In the genomic region with DNA sequence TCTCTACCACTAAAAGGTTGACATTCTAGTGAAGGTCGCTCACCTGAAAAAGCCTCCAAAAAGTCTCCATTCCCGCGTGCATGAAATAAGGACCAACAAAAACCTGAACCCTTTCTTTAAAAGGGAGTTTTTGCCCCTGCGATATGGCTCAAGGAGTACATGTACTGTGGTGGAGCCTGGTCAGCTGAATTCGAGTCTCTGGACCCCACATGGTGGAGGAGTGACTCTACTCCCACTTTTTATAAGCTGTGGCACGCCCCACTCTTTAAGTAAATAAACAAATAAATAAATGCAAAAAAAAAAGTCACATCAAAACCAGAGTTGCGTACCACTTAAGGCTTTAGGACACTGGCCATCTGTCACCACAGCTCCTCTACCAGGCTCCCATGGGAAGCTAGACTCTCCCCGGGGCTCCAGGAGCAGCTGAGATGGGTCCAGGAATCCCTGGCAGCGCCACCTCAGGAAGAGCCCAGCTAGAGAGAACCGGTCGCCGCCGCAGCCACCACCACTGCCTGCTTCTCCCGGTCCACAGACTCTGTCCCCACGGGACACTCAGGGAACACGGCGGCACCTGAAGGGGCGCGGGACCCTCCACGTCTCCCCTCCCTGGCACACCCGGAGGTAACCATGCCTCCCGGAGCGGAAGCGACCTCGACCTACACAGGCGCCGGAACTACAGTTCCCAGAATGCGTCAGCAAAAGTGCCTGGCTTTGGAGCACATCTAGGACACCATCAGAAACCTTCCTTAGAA, we compare ENCODE assay signal across 8 mouse cellular contexts. TPM values are rescaled to one million over a fixed set of nuclear protein-coding genes. Genes with fewer than 3 reads are reported as not detected.
DNase-seq lines count a peak whose midpoint lies in the region; ATAC-seq and TF ChIP-seq lines count a peak whose summit lies in the region.

A gene (minus strand): TSS at position 521 of the 752 bp plus-strand sequence.

- ATAC-seq in frontal cortex, adult (ENCODE audit: low TSS enrichment): peak; percentile 99
- peak; percentile 93 for ATAC-seq in neural tube, embryonic 15.5 days (ENCODE audit: low FRiP score)

- peaks cover 25% of the 10 kb centered on the region for H3K36me3 ChIP-seq in hindbrain, embryonic 10.5 days
- H3K36me3 ChIP-seq in neural tube, embryonic 15.5 days: peaks cover 9% of the 10 kb centered on the region; the same call in 1 of the 2 replicates
- no peaks in the 10 kb centered on the region for H3K36me3 ChIP-seq in thymus, adult 2 months (ENCODE audit: control insufficient read depth, insufficient read depth, low read length)

- H3K4me1 ChIP-seq in cerebellum, adult 2 months (ENCODE audit: control insufficient read depth, insufficient read depth, low read length): no peaks in the 10 kb centered on the region
- peaks cover 10% of the 10 kb centered on the region for H3K4me1 ChIP-seq in hindbrain, embryonic 10.5 days (replicated peaks)
- H3K4me1 ChIP-seq in lung, adult 2 months (ENCODE audit: control insufficient read depth, insufficient read depth, low read length): no peaks in the 10 kb centered on the region
- peaks cover 16% of the 10 kb centered on the region for H3K4me1 ChIP-seq in neural tube, embryonic 15.5 days
- H3K4me1 ChIP-seq in thymus, adult 2 months (replicated peaks; ENCODE audit: control insufficient read depth, insufficient read depth, low read length): peaks cover 8% of the 10 kb centered on the region

- peak within 1 kb of the TSS; percentile 97 for H3K4me3 ChIP-seq in cerebellum, adult 2 months (replicated peaks; ENCODE audit: insufficient read depth, low read depth, low read length)
- peak within 1 kb of the TSS; percentile 79 for H3K4me3 ChIP-seq in hindbrain, embryonic 10.5 days
- peak within 1 kb of the TSS; percentile 81 for H3K4me3 ChIP-seq in lung, adult 2 months (replicated peaks; ENCODE audit: extremely low read depth, low read depth, low read length)
- H3K4me3 ChIP-seq in neural tube, embryonic 15.5 days (replicated peaks): peak within 1 kb of the TSS; percentile 75
- H3K4me3 ChIP-seq in thymus, adult 2 months (ENCODE audit: control insufficient read depth, insufficient read depth, low read length): peak within 1 kb of the TSS; percentile 98

- 7% methylated on average over 28 of the region's 28 CpGs for WGBS in cerebellum, adult 2 months
- WGBS in hindbrain, embryonic 10.5 days: 7% methylated on average over 28 of the region's 28 CpGs
- 5% methylated on average over 28 of the region's 28 CpGs for WGBS in lung, adult 2 months
- WGBS in neural tube, embryonic 15.5 days: 7% methylated on average over 28 of the region's 28 CpGs
- 10% methylated on average over 28 of the region's 28 CpGs for WGBS in thymus, adult 2 months

- H3K4me2 ChIP-seq in neural tube, embryonic 15.5 days: peak within 1 kb of the TSS; percentile 74

- no peaks in the 10 kb centered on the region for H3K27me3 ChIP-seq in cerebellum, adult 2 months (ENCODE audit: control insufficient read depth, insufficient read depth, low read length)
- H3K27me3 ChIP-seq in hindbrain, embryonic 10.5 days (ENCODE audit: insufficient read depth, poor library complexity, severe bottlenecking): no peaks in the 10 kb centered on the region
- H3K27me3 ChIP-seq in neural tube, embryonic 15.5 days (replicated peaks): 0 out of 2 replicates have a peak, but pooled peaks cover 3% of the 10 kb centered on the region
- no peaks in the 10 kb centered on the region for H3K27me3 ChIP-seq in thymus, adult 2 months (ENCODE audit: control insufficient read depth, insufficient read depth, low read length)

- no peaks in the 10 kb centered on the region for H3K9me3 ChIP-seq in hindbrain, embryonic 10.5 days
- no peaks in the 10 kb centered on the region for H3K9me3 ChIP-seq in neural tube, embryonic 15.5 days (replicated peaks)

- TF ChIP-seq POLR2A in cerebellum, adult 2 months (IDR thresholded peaks at IDR 0.05; ENCODE audit: borderline replicate concordance, insufficient read depth, low read length): peak; percentile 53; the same call in 1 of the 2 replicates
- TF ChIP-seq POLR2A in lung, adult 2 months (IDR thresholded peaks at IDR 0.05; ENCODE audit: borderline replicate concordance, extremely low read depth, low read depth, low read length): no peak; the same call in 1 of the 2 replicates
- 0 out of 2 replicates have a peak, but pooled peaks have one; percentile 21 for TF ChIP-seq POLR2A in thymus, adult 2 months (IDR thresholded peaks at IDR 0.05; ENCODE audit: control insufficient read depth, extremely low read depth, insufficient read depth, low read length, poor library complexity)

- H3K9ac ChIP-seq in neural tube, embryonic 15.5 days (replicated peaks): peak within 1 kb of the TSS; percentile 68

- no peak within 1 kb of the TSS for H3K27ac ChIP-seq in cerebellum, adult 2 months (ENCODE audit: insufficient read depth, low read length)
- peak within 1 kb of the TSS; percentile 88 for H3K27ac ChIP-seq in hindbrain, embryonic 10.5 days
- H3K27ac ChIP-seq in neural tube, embryonic 15.5 days (replicated peaks): peak within 1 kb of the TSS; percentile 49; the same call in 1 of the 2 replicates
- no peak within 1 kb of the TSS for H3K27ac ChIP-seq in thymus, adult 2 months (ENCODE audit: control insufficient read depth, insufficient read depth, low read length)

- DNase-seq in Muller cell, postnatal 12 days (ENCODE audit: inconsistent ontology term): peak; percentile 47
- peak; percentile 76 to 78 for DNase-seq in cerebellum, adult 2 months
- DNase-seq in hindbrain, embryonic 10.5 days (ENCODE audit: low spot score): peak; percentile 68
- peak; percentile 63 to 72 for DNase-seq in layer of hippocampus, adult 8-10 months (ENCODE audit: low spot score in 2 of 2)
- DNase-seq in lung, adult 2 months: peak; percentile 67
- DNase-seq in thymus, adult 2 months: peak; percentile 63

- TF ChIP-seq CTCF in cerebellum, adult 2 months (IDR thresholded peaks at IDR 0.05; ENCODE audit: borderline replicate concordance, insufficient read depth, low read depth, low read length): no peak
- no peak for TF ChIP-seq CTCF in lung, adult 2 months (IDR thresholded peaks at IDR 0.05; ENCODE audit: insufficient read depth, low read length)
- TF ChIP-seq CTCF in thymus, adult 2 months (IDR thresholded peaks at IDR 0.05; ENCODE audit: borderline replicate concordance, control insufficient read depth, extremely low read depth, insufficient read depth, low read length, poor library complexity): no peak

RNA-seq across cellular contexts. Expression of the gene that starts here (rescaled TPM):
- 6.5 and 7.2 TPM in 2 replicates for polyA plus RNA-seq in cerebellum, adult 2 months (2012; rRNA removed)
- polyA plus RNA-seq in hindbrain, embryonic 10.5 days (2016; fragmentation: Nextera tagmentation; extraction: Ambion mirVana): 4.9 and 5.8 TPM in 2 replicates
- 10 to 100 TPM in 1 of 4 experiments, 1 to 10 TPM in 3; 8.0 to 10.8 (median 9.1) TPM for total RNA-seq in layer of hippocampus, adult 8-10 months (2022)
- 1.4 and 1.7 TPM in 2 replicates for polyA plus RNA-seq in lung, adult 2 months (2012; rRNA removed)
- 4.4 and 4.5 TPM in 2 replicates for polyA plus RNA-seq in neural tube, embryonic 15.5 days (2015; fragmentation: Nextera tagmentation; extraction: Ambion mirVana)
- polyA plus RNA-seq in thymus, adult 2 months (2012; rRNA removed): 2.3 and 2.6 TPM in 2 replicates

Comparison
In these comparisons a context has a peak if more than half of its experiments do, and no peak if none do; other contexts are left out.
1. H3K27ac ChIP-seq: peak in hindbrain, embryonic 10.5 days (single experiment) and neural tube, embryonic 15.5 days (single experiment); none in cerebellum, adult 2 months (single experiment) and thymus, adult 2 months (single experiment).
2. Peak in every context shown above with its lines, with median percentiles within 50 percentile points of each other: DNase-seq and H3K4me3 ChIP-seq.